In the genomic region with DNA sequence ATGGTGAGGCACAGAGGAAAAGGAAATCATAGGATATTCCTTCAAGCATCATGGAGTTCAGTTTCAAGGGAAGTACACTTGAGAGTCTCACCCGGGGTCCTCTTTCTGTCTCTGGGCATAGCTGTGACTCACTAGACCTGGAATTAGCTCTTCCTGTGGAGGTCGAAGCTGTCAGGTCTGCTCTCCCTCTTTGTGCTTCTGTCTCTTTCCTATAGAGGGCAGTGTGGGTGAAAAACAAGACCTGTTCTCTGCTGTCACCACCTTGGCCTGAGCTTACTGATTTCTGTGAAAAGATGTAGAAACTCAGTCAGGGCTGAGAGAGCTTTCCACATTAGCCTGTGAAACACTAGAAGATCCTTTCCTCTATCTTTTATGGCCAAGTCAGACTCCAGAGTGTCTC, we compare ENCODE assay signal across 11 mouse cellular contexts. TPM values are rescaled to one million over a fixed set of nuclear protein-coding genes. Genes with fewer than 3 reads are reported as not detected.
DNase-seq lines count a peak whose midpoint lies in the region; ATAC-seq lines count a peak whose summit lies in the region.
"Had no signal": no experiment of that assay in that cellular context is flagged by ENCODE, and none has a peak within 500 bp of the region (broad histone marks: within the 10 kb centered on the region; RNA-seq: fewer than 3 reads in every experiment).

No protein-coding gene starts in this region.

- ATAC-seq in hindbrain, embryonic 14.5 days (ENCODE audit: low FRiP score): no peak
- no peak for ATAC-seq in hindbrain, embryonic 13.5 days (ENCODE audit: low FRiP score)
- ATAC-seq in intestine, embryonic 16.5 days: no peak

- H3K36me3 ChIP-seq in hindbrain, embryonic 14.5 days (replicated peaks; ENCODE audit: control insufficient read depth, insufficient read depth): no peaks in the 10 kb centered on the region
- no peaks in the 10 kb centered on the region; the same call in 1 of the 2 replicates for H3K36me3 ChIP-seq in hindbrain, embryonic 13.5 days
- H3K36me3 ChIP-seq in intestine, embryonic 16.5 days (ENCODE audit: control insufficient read depth, insufficient read depth, low read length): no peaks in the 10 kb centered on the region
- H3K36me3 ChIP-seq: embryonic facial prominence, embryonic 12.5 days; liver, embryonic 13.5 days; stomach, embryonic 15.5 days had no signal

- H3K27me3 ChIP-seq in hindbrain, embryonic 14.5 days (ENCODE audit: control insufficient read depth, insufficient read depth, low read length): no peaks in the 10 kb centered on the region
- no peaks in the 10 kb centered on the region for H3K27me3 ChIP-seq in hindbrain, embryonic 13.5 days
- no peaks in the 10 kb centered on the region for H3K27me3 ChIP-seq in intestine, embryonic 16.5 days (replicated peaks; ENCODE audit: control insufficient read depth, insufficient read depth, low read length)
- H3K27me3 ChIP-seq: embryonic facial prominence, embryonic 12.5 days; liver, embryonic 13.5 days; stomach, embryonic 15.5 days had no signal

- 59% methylated on average over 2 of the region's 2 CpGs for WGBS in hindbrain, embryonic 14.5 days
- 52% methylated on average over 2 of the region's 2 CpGs for WGBS in hindbrain, embryonic 13.5 days
- WGBS in intestine, embryonic 16.5 days: 46% methylated on average over 2 of the region's 2 CpGs

- H3K27ac ChIP-seq in hindbrain, embryonic 14.5 days: no peak overlapping the region
- H3K27ac ChIP-seq in hindbrain, embryonic 13.5 days: no peak overlapping the region
- H3K27ac ChIP-seq in intestine, embryonic 16.5 days (ENCODE audit: low read length): peak overlapping the region; percentile 58; the same call in 1 of the 2 replicates
- H3K27ac ChIP-seq: embryonic facial prominence, embryonic 12.5 days; liver, embryonic 13.5 days had no signal

- H3K4me3 ChIP-seq in hindbrain, embryonic 14.5 days (replicated peaks; ENCODE audit: low read length): no peak overlapping the region
- H3K4me3 ChIP-seq in hindbrain, embryonic 13.5 days: no peak overlapping the region
- H3K4me3 ChIP-seq in intestine, embryonic 16.5 days (ENCODE audit: low read length): no peak overlapping the region
- H3K4me3 ChIP-seq: embryonic facial prominence, embryonic 12.5 days; liver, embryonic 13.5 days; stomach, embryonic 15.5 days had no signal

- no peaks in the 10 kb centered on the region for H3K4me1 ChIP-seq in hindbrain, embryonic 14.5 days (replicated peaks; ENCODE audit: control insufficient read depth, insufficient read depth, low read length)
- H3K4me1 ChIP-seq in hindbrain, embryonic 13.5 days (replicated peaks): peaks cover 2% of the 10 kb centered on the region; the same call in 1 of the 2 replicates
- H3K4me1 ChIP-seq in intestine, embryonic 16.5 days (ENCODE audit: control insufficient read depth, insufficient read depth, low read length): no peaks in the 10 kb centered on the region
- H3K4me1 ChIP-seq: embryonic facial prominence, embryonic 12.5 days; liver, embryonic 13.5 days; stomach, embryonic 15.5 days had no signal

- DNase-seq in hindbrain, embryonic 14.5 days (ENCODE audit: low spot score): peak; percentile 40
- DNase-seq in ES-CJ7 (ENCODE audit: low read depth, low spot score): peak; percentile 63
- DNase-seq in cerebellum, adult 9-11 months: peak; percentile 67
- peak; percentile 79 for DNase-seq in naive thymus-derived CD4-positive, alpha-beta T cell, adult 2 months (ENCODE audit: low read depth)
- DNase-seq in urinary bladder, postnatal 4 days (ENCODE audit: low spot score in 2 of 2): no peak
- no peak for DNase-seq in right cerebral cortex, postnatal 4 days
- DNase-seq: liver, embryonic 13.5 days had no signal

- no peak overlapping the region for H3K9ac ChIP-seq in hindbrain, embryonic 14.5 days
- H3K9ac ChIP-seq in hindbrain, embryonic 13.5 days: no peak overlapping the region
- no peak overlapping the region for H3K9ac ChIP-seq in intestine, embryonic 16.5 days (ENCODE audit: low read depth, low read length)
- H3K9ac ChIP-seq: embryonic facial prominence, embryonic 12.5 days; liver, embryonic 13.5 days; stomach, embryonic 15.5 days had no signal

- H3K9me3 ChIP-seq in hindbrain, embryonic 14.5 days (ENCODE audit: control insufficient read depth, low read length): no peaks in the 10 kb centered on the region
- H3K9me3 ChIP-seq in hindbrain, embryonic 13.5 days: no peaks in the 10 kb centered on the region
- no peaks in the 10 kb centered on the region for H3K9me3 ChIP-seq in intestine, embryonic 16.5 days (ENCODE audit: control insufficient read depth, low read length)
- H3K9me3 ChIP-seq: embryonic facial prominence, embryonic 12.5 days; liver, embryonic 13.5 days; stomach, embryonic 15.5 days had no signal

- no peak overlapping the region for H3K4me2 ChIP-seq in hindbrain, embryonic 14.5 days (replicated peaks)
- H3K4me2 ChIP-seq in hindbrain, embryonic 13.5 days: no peak overlapping the region
- H3K4me2 ChIP-seq in intestine, embryonic 16.5 days (ENCODE audit: low read depth, low read length): no peak overlapping the region
- H3K4me2 ChIP-seq: embryonic facial prominence, embryonic 12.5 days; liver, embryonic 13.5 days; stomach, embryonic 15.5 days had no signal

RNA-seq across cellular contexts. Expression of a gene that starts 43.2 kb away (rescaled TPM):
- 3.9 and 4.6 TPM in 2 replicates for polyA plus RNA-seq in hindbrain, embryonic 14.5 days (2014; fragmentation: Nextera tagmentation; extraction: Ambion mirVana)
- 3.3 and 3.7 TPM in 2 replicates for polyA plus RNA-seq in hindbrain, embryonic 13.5 days (2015; fragmentation: Nextera tagmentation; extraction: Ambion mirVana)
- 3,214 and 4,275 TPM in 2 replicates for polyA plus RNA-seq in intestine, embryonic 16.5 days (2015; fragmentation: Nextera tagmentation; extraction: Ambion mirVana)

RNA-seq across cellular contexts. Expression of a gene that starts 50.2 kb away (rescaled TPM):
- not detected in 2 replicates for polyA plus RNA-seq in hindbrain, embryonic 14.5 days (2014; fragmentation: Nextera tagmentation; extraction: Ambion mirVana)
- not detected in 2 replicates for polyA plus RNA-seq in hindbrain, embryonic 13.5 days (2015; fragmentation: Nextera tagmentation; extraction: Ambion mirVana)
- polyA plus RNA-seq in intestine, embryonic 16.5 days (2015; fragmentation: Nextera tagmentation; extraction: Ambion mirVana): 590 and 929 TPM in 2 replicates
- polyA plus RNA-seq: embryonic facial prominence, embryonic 12.5 days had no signal

RNA-seq across cellular contexts. Expression of a gene that starts 55.3 kb away (rescaled TPM):
- polyA plus RNA-seq in hindbrain, embryonic 14.5 days (2014; fragmentation: Nextera tagmentation; extraction: Ambion mirVana): not detected in 2 replicates
- not detected in 2 replicates for polyA plus RNA-seq in hindbrain, embryonic 13.5 days (2015; fragmentation: Nextera tagmentation; extraction: Ambion mirVana)
- polyA plus RNA-seq in intestine, embryonic 16.5 days (2015; fragmentation: Nextera tagmentation; extraction: Ambion mirVana): 1,729 and 3,070 TPM in 2 replicates
- polyA plus RNA-seq: embryonic facial prominence, embryonic 12.5 days had no signal

Comparison
In these comparisons a context has a peak if more than half of its experiments do, and no peak if none do; other contexts are left out.
1. DNase-seq: peak in hindbrain, embryonic 14.5 days (single experiment), ES-CJ7 (single experiment), cerebellum, adult 9-11 months (single experiment) and naive thymus-derived CD4-positive, alpha-beta T cell, adult 2 months (single experiment); none in urinary bladder, postnatal 4 days (0 of 2) and right cerebral cortex, postnatal 4 days (single experiment).
2. RNA of a gene that starts 43.2 kb away (polyA plus RNA-seq): 3,214 to 4,275 TPM in intestine, embryonic 16.5 days; 3.9 to 4.6 TPM in hindbrain, embryonic 14.5 days and 3.3 to 3.7 TPM in hindbrain, embryonic 13.5 days; every median in the first group is over 100 times any median in the second.
3. RNA of a gene that starts 50.2 kb away (polyA plus RNA-seq): 590 to 929 TPM in intestine, embryonic 16.5 days; not detected in hindbrain, embryonic 14.5 days and not detected in hindbrain, embryonic 13.5 days; every median in the first group is over 100 times any median in the second.
4. RNA of a gene that starts 55.3 kb away (polyA plus RNA-seq): 1,729 to 3,070 TPM in intestine, embryonic 16.5 days; not detected in hindbrain, embryonic 14.5 days and not detected in hindbrain, embryonic 13.5 days; every median in the first group is over 1,000 times any median in the second.